Mouse (Mus musculus) C2C12 (cell line): Measurements from ENCODE around the gene Gm20696. TPM values are rescaled to one million over a fixed set of nuclear protein-coding genes. Genes with fewer than 3 reads are reported as not detected.

Experiments
- H3K27me3 ChIP-seq: one replicate; pipeline ENCODE4 v1.6.1; 2011; ENCODE audit not compliant: control insufficient read depth, insufficient read depth, insufficient read length
- H3K36me3 ChIP-seq: one replicate; pipeline ENCODE4 v1.6.1; 2011; ENCODE audit not compliant: control insufficient read depth, insufficient read depth
- H3K4me3 ChIP-seq: one replicate; pipeline ENCODE4 v1.5.1; 2011; ENCODE audit warnings: mild to moderate bottlenecking, control low read depth; ENCODE audit not compliant: poor library complexity, insufficient read depth, severe bottlenecking
- H3K79me2 ChIP-seq: one replicate; pipeline ENCODE4 v1.6.1; 2011; ENCODE audit not compliant: control insufficient read depth, insufficient read depth
- H3K79me3 ChIP-seq: one replicate; pipeline ENCODE4 v1.6.1; 2011; ENCODE audit warnings: low read depth, control low read depth
- H3ac ChIP-seq: one replicate; pipeline ENCODE3; 2011; ENCODE audit warnings: low read depth; ENCODE audit not compliant: control insufficient read depth, insufficient read length
- CEBPB ChIP-seq: IDR thresholded peaks from one replicate; pipeline ENCODE4 v1.6.1; 2011; ENCODE audit warnings: low read depth, mild to moderate bottlenecking, control low read depth, moderate library complexity
- CTCF ChIP-seq: IDR thresholded peaks from one replicate; pipeline ENCODE4 v1.5.1; 2011; ENCODE audit not compliant: control insufficient read depth, insufficient read depth, insufficient read length
- FOSL1 ChIP-seq: IDR thresholded peaks from one replicate; pipeline ENCODE4 v1.8.0; 2011; ENCODE audit warnings: mild to moderate bottlenecking, low read length; ENCODE audit not compliant: poor library complexity, insufficient read depth, severe bottlenecking
- MAX ChIP-seq: IDR thresholded peaks from one replicate; pipeline ENCODE4 v1.6.1; 2011; ENCODE audit warnings: mild to moderate bottlenecking, control low read depth
- MYOD1 ChIP-seq: IDR thresholded peaks from one replicate; pipeline ENCODE4 v1.6.1; 2011; ENCODE audit warnings: low read depth; ENCODE audit not compliant: control insufficient read depth, insufficient read length
- MYOG ChIP-seq: IDR thresholded peaks from one replicate; pipeline ENCODE4 v1.6.1; 2011; ENCODE audit not compliant: control insufficient read depth, insufficient read length; ENCODE audit errors: extremely low read depth
- USF1 ChIP-seq: IDR thresholded peaks from one replicate; pipeline ENCODE4 v1.6.1; 2011; ENCODE audit warnings: low read depth, mild to moderate bottlenecking, control low read depth, moderate library complexity
- polyA plus RNA-seq: library from polyadenylated mRNA; unstranded; fragments of >200 nt; fragmentation: generic; extraction: Trizol; gene quantifications from one replicate; pipeline ENCODE4 v1.2.1, GENCODE M21; 2012; ENCODE audit warnings: missing spikeins

Gm20696 gene
- polyA plus RNA-seq, 1 experiment: 0.20 TPM

GRCm38 (mm10) chr6:99485217-99485883 lies 181.2 kb downstream of the Gm20696 start:
- Histone ChIP-seq H3K27me3 (no peaks in the 10 kb centered on the region), H3K79me3 (no peaks in the 10 kb centered on the region), H3K4me3 (no peak overlapping the region), H3K36me3 (no peaks in the 10 kb centered on the region), H3K79me2 (no peaks in the 10 kb centered on the region), H3ac (peak overlapping the region; percentile 25)
- TF ChIP-seq MAX (peak; percentile 55), MYOD1 (no peak)

GRCm38 (mm10) chr6:99484884-99485216 lies 181.7 kb downstream of the Gm20696 start:
- no peaks in the 10 kb centered on the region for H3K27me3 ChIP-seq
- H3ac ChIP-seq: peak overlapping the region; percentile 30
- H3K4me3 ChIP-seq: no peak overlapping the region
- no peaks in the 10 kb centered on the region for H3K79me3 ChIP-seq
- TF ChIP-seq CEBPB (no peak), MYOG (no peak), CTCF (no peak), MYOD1 (no peak), MAX (no peak), FOSL1 (no peak), USF1 (no peak)
- H3K36me3 ChIP-seq: no peaks in the 10 kb centered on the region
- H3K79me2 ChIP-seq: no peaks in the 10 kb centered on the region

- no peaks in the 10 kb centered on the region for H3K79me2 ChIP-seq
- no peaks in the 10 kb centered on the region for H3K36me3 ChIP-seq
- H3K79me3 ChIP-seq: no peaks in the 10 kb centered on the region
- TF ChIP-seq USF1: no peak
- TF ChIP-seq MYOG: no peak
- no peak for TF ChIP-seq CTCF
- TF ChIP-seq MYOD1: no peak
- TF ChIP-seq FOSL1: no peak
- peak overlapping the region; percentile 28 for H3ac ChIP-seq
- H3K27me3 ChIP-seq: no peaks in the 10 kb centered on the region
- H3K4me3 ChIP-seq: no peak overlapping the region
These were observed 182.3 kb downstream of the Gm20696 start for GRCm38 (mm10) chr6:99484197-99484725.

- no peak overlapping the region for H3K4me3 ChIP-seq
These were observed 183.0 kb downstream of the Gm20696 start for GRCm38 (mm10) chr6:99483556-99483955.

GRCm38 (mm10) chr6:99481568-99481967 lies 185.0 kb downstream of the Gm20696 start:
- no peaks in the 10 kb centered on the region for H3K79me2 ChIP-seq

More at GRCm38 (mm10) chr6:99483556-99483955, 183.0 kb downstream of the Gm20696 start:
- Histone ChIP-seq H3K36me3 (no peaks in the 10 kb centered on the region), H3K27me3 (no peaks in the 10 kb centered on the region), H3ac (no peak overlapping the region), H3K79me3 (no peaks in the 10 kb centered on the region), H3K79me2 (no peaks in the 10 kb centered on the region)
- TF ChIP-seq FOSL1 (no peak), USF1 (no peak), CTCF (no peak), MAX (no peak), MYOG (no peak), CEBPB (no peak), MYOD1 (no peak)

GRCm38 (mm10) chr6:99478873-99479650 lies 187.5 kb downstream of the Gm20696 start:
- no peak overlapping the region for H3ac ChIP-seq
- no peaks in the 10 kb centered on the region for H3K79me3 ChIP-seq
- TF ChIP-seq MYOD1 (no peak), CEBPB (no peak), FOSL1 (no peak), CTCF (no peak), MAX (no peak), USF1 (no peak), MYOG (no peak)
- no peak overlapping the region for H3K4me3 ChIP-seq
- H3K79me2 ChIP-seq: no peaks in the 10 kb centered on the region
- no peaks in the 10 kb centered on the region for H3K36me3 ChIP-seq
- H3K27me3 ChIP-seq: no peaks in the 10 kb centered on the region

More at GRCm38 (mm10) chr6:99481568-99481967, 185.0 kb downstream of the Gm20696 start:
- TF ChIP-seq MYOG: no peak
- TF ChIP-seq FOSL1: no peak
- TF ChIP-seq CEBPB: no peak
- TF ChIP-seq MYOD1: no peak
- no peak for TF ChIP-seq MAX
- no peak for TF ChIP-seq CTCF
- no peak for TF ChIP-seq USF1
- H3K79me3 ChIP-seq: no peaks in the 10 kb centered on the region
- no peak overlapping the region for H3ac ChIP-seq
- no peak overlapping the region for H3K4me3 ChIP-seq
- no peaks in the 10 kb centered on the region for H3K36me3 ChIP-seq
- H3K27me3 ChIP-seq: no peaks in the 10 kb centered on the region
